Mouse (Mus musculus) lung, adult 2 months (tissue): ENCODE measurements at regions not wholly inside any gene's neighbourhood (a gene's known extent, or its start where the extent isn't known, plus 50 kb on each side); places are given as distances from the start of the nearest gene placed in this dataset.

Experiments
- CTCF ChIP-seq: fragments of 200-500 bp; IDR thresholded peaks from 2 replicates; pipeline ENCODE4 v1.5.1; 2011; ENCODE audit warnings: mild to moderate bottlenecking, low read length, control low read depth; ENCODE audit not compliant: insufficient read depth
- POLR2A ChIP-seq: fragments of 200-500 bp; IDR thresholded peaks from 2 replicates; pipeline ENCODE4 v1.6.1; 2011; ENCODE audit warnings: low read depth, mild to moderate bottlenecking, control low read depth, low read length, borderline replicate concordance; ENCODE audit errors: extremely low read depth

GRCm38 (mm10) chr19:14349753-14350152 lies 248.1 kb downstream of the Tle4 start:
- TF ChIP-seq CTCF: no peak
- TF ChIP-seq POLR2A: no peak
